In genomic region chr11:115247945-115248344, GRCm38 (mm10) we compare ENCODE assay signal across 25 mouse cellular contexts. TPM values are rescaled to one million over a fixed set of nuclear protein-coding genes. Genes with fewer than 3 reads are reported as not detected.
DNase-seq lines count a peak whose midpoint lies in the region; ATAC-seq and TF ChIP-seq lines count a peak whose summit lies in the region.
"Had no signal": no experiment of that assay in that cellular context is flagged by ENCODE, and none has a peak within 500 bp of the region (broad histone marks: within the 10 kb centered on the region; RNA-seq: fewer than 3 reads in every experiment).

No protein-coding gene starts in this region.

- 0 out of 2 replicates have a peak overlapping the region, but pooled peaks have one; percentile 3 for H3K9ac ChIP-seq in limb, embryonic 11.5 days (ENCODE audit: low read length)
- H3K9ac ChIP-seq: embryonic facial prominence, embryonic 12.5 days; forebrain, embryonic 12.5 days had no signal

- no peak for DNase-seq in cerebellum, adult 2 months
- no peak for DNase-seq in cerebellum, postnatal 10 days
- DNase-seq in limb, embryonic 11.5 days (ENCODE audit: low spot score): no peak
- DNase-seq in limb, embryonic 10.5 days (ENCODE audit: low spot score): no peak
- DNase-seq in G1E (ENCODE audit: low spot score): peak; percentile 25
- DNase-seq in gastrocnemius, adult 18-20 months (ENCODE audit: low spot score): no peak
- DNase-seq: adrenal gland, adult 8-10 months; adrenal gland, postnatal 14 days; adrenal gland, postnatal 36 days; cerebellum, adult 11-12 months; cerebellum, adult 8-10 months; cerebellum, adult 9-11 months; cerebellum, postnatal 25 days had no signal

- H3K27ac ChIP-seq in cerebellum, adult 2 months (ENCODE audit: insufficient read depth, low read length): peak overlapping the region; percentile 14; the same call in 1 of the 2 replicates
- H3K27ac ChIP-seq in limb, embryonic 11.5 days (replicated peaks; ENCODE audit: low read depth, low read length): no peak overlapping the region
- H3K27ac ChIP-seq in limb, embryonic 10.5 days: no peak overlapping the region
- H3K27ac ChIP-seq: embryonic facial prominence, embryonic 10.5 days; embryonic facial prominence, embryonic 12.5 days; forebrain, embryonic 10.5 days; forebrain, embryonic 12.5 days had no signal

- no peak for TF ChIP-seq CTCF in cerebellum, adult 2 months (IDR thresholded peaks at IDR 0.05; ENCODE audit: borderline replicate concordance, insufficient read depth, low read depth, low read length)
- no peak for TF ChIP-seq CTCF in G1E (IDR thresholded peaks at IDR 0.05; ENCODE audit: low read depth, low read length)

- H3K9me3 ChIP-seq in limb, embryonic 11.5 days (ENCODE audit: control insufficient read depth, low read length): no peaks in the 10 kb centered on the region
- no peaks in the 10 kb centered on the region for H3K9me3 ChIP-seq in limb, embryonic 10.5 days (replicated peaks)
- H3K9me3 ChIP-seq in G1E (replicated peaks): peaks cover 10% of the 10 kb centered on the region
- H3K9me3 ChIP-seq: embryonic facial prominence, embryonic 10.5 days; embryonic facial prominence, embryonic 12.5 days; forebrain, embryonic 10.5 days; forebrain, embryonic 12.5 days had no signal

- H3K4me1 ChIP-seq in cerebellum, adult 2 months (ENCODE audit: control insufficient read depth, insufficient read depth, low read length): peaks cover 65% of the 10 kb centered on the region
- peaks cover 32% of the 10 kb centered on the region for H3K4me1 ChIP-seq in limb, embryonic 11.5 days (ENCODE audit: control insufficient read depth, insufficient read depth, low read length)
- peaks cover 69% of the 10 kb centered on the region for H3K4me1 ChIP-seq in limb, embryonic 10.5 days
- peaks cover 25% of the 10 kb centered on the region for H3K4me1 ChIP-seq in G1E (ENCODE audit: insufficient read depth, low read depth, low read length)

- no peaks in the 10 kb centered on the region for H3K27me3 ChIP-seq in cerebellum, adult 2 months (ENCODE audit: control insufficient read depth, insufficient read depth, low read length)
- peaks cover 49% of the 10 kb centered on the region for H3K27me3 ChIP-seq in limb, embryonic 11.5 days (ENCODE audit: control insufficient read depth, insufficient read depth, low read length)
- H3K27me3 ChIP-seq in limb, embryonic 10.5 days (ENCODE audit: low read depth, poor library complexity, severe bottlenecking): peaks cover 100% of the 10 kb centered on the region
- H3K27me3 ChIP-seq in G1E (ENCODE audit: insufficient read depth, low read length): peaks cover 31% of the 10 kb centered on the region

- 60% methylated on average over 6 of the region's 6 CpGs for WGBS in cerebellum, adult 2 months
- 70% methylated on average over 6 of the region's 6 CpGs for WGBS in limb, embryonic 11.5 days
- WGBS in limb, embryonic 10.5 days: 77% methylated on average over 6 of the region's 6 CpGs

- no peaks in the 10 kb centered on the region for H3K36me3 ChIP-seq in limb, embryonic 11.5 days (ENCODE audit: control insufficient read depth, insufficient read depth, low read length)
- peaks cover 5% of the 10 kb centered on the region; the same call in 1 of the 2 replicates for H3K36me3 ChIP-seq in limb, embryonic 10.5 days
- H3K36me3 ChIP-seq in G1E (replicated peaks): peaks cover 40% of the 10 kb centered on the region

- no peak for ATAC-seq in limb, embryonic 11.5 days (ENCODE audit: insufficient number of reproducible peaks, low FRiP score, low TSS enrichment, low read depth)
- no peak for ATAC-seq in G1E (ENCODE audit: extremely low read depth, insufficient number of reproducible peaks, low FRiP score, poor library complexity, severe bottlenecking)
- ATAC-seq in megakaryocyte progenitor cell, adult 5-6 weeks (replicated peaks; ENCODE audit: poor library complexity): no peak
- ATAC-seq: activated CD4-positive, CD25-positive, alpha-beta regulatory T cell, adult 4 months; forebrain, embryonic 14.5 days; forebrain, embryonic 16.5 days had no signal

- TF ChIP-seq POLR2A in cerebellum, adult 2 months (IDR thresholded peaks at IDR 0.05; ENCODE audit: borderline replicate concordance, insufficient read depth, low read length): no peak

- H3K4me2 ChIP-seq in limb, embryonic 11.5 days (ENCODE audit: low read depth, severe bottlenecking): no peak overlapping the region; the same call in 1 of the 2 replicates
- H3K4me2 ChIP-seq: embryonic facial prominence, embryonic 12.5 days; forebrain, embryonic 12.5 days had no signal

- H3K4me3 ChIP-seq in cerebellum, adult 2 months (replicated peaks; ENCODE audit: insufficient read depth, low read depth, low read length): no peak overlapping the region
- no peak overlapping the region for H3K4me3 ChIP-seq in limb, embryonic 11.5 days (ENCODE audit: low read depth, low read length)
- no peak overlapping the region for H3K4me3 ChIP-seq in limb, embryonic 10.5 days
- H3K4me3 ChIP-seq in G1E (ENCODE audit: low read depth, low read length): no peak overlapping the region
- H3K4me3 ChIP-seq: embryonic facial prominence, embryonic 10.5 days; embryonic facial prominence, embryonic 12.5 days; forebrain, embryonic 10.5 days; forebrain, embryonic 12.5 days had no signal

RNA-seq across cellular contexts. Expression of gene Grin2c, which starts 19.1 kb away (rescaled TPM):
- polyA plus RNA-seq in cerebellum, adult 2 months (2012; rRNA removed): 249 and 283 TPM in 2 replicates
- 0.04 and 0.06 TPM in 2 replicates for polyA plus RNA-seq in limb, embryonic 11.5 days (2014; fragmentation: Nextera tagmentation; extraction: Ambion mirVana)
- polyA plus RNA-seq in limb, embryonic 10.5 days (2016; fragmentation: Nextera tagmentation; extraction: Ambion mirVana): 0.11 and 0.34 TPM in 2 replicates
- total RNA-seq in G1E (2014; fragmentation: Nextera tagmentation): 0.53 TPM in 1 of 2 replicates, not detected in the other
- total RNA-seq in G1E (2017): 0.06 TPM in 1 of 2 replicates, not detected in the other
- polyA plus RNA-seq in G1E (2012): not detected in 2 replicates
- total RNA-seq in gastrocnemius, adult 18-20 months (2021): under 1 TPM; 0.05 to 0.14 TPM
- total RNA-seq in megakaryocyte progenitor cell, adult 5-6 weeks (2015): not detected in 2 replicates
- total RNA-seq in megakaryocyte progenitor cell, adult 5-6 weeks (2017): not detected in 2 replicates
- total RNA-seq: MEL had no signal
- polyA plus RNA-seq: activated CD4-positive, CD25-positive, alpha-beta regulatory T cell, adult 4 months; C2C12; embryonic facial prominence, embryonic 14.5 days; forebrain, embryonic 10.5 days; forebrain, embryonic 12.5 days had no signal

RNA-seq across cellular contexts. Expression of gene Fdxr, which starts 28.9 kb away (rescaled TPM):
- 53.5 and 56.8 TPM in 2 replicates for polyA plus RNA-seq in cerebellum, adult 2 months (2012; rRNA removed)
- polyA plus RNA-seq in limb, embryonic 11.5 days (2014; fragmentation: Nextera tagmentation; extraction: Ambion mirVana): 10.2 and 15.6 TPM in 2 replicates
- 18.2 and 19.3 TPM in 2 replicates for polyA plus RNA-seq in limb, embryonic 10.5 days (2016; fragmentation: Nextera tagmentation; extraction: Ambion mirVana)
- 3.7 and 10.4 TPM in 2 replicates for total RNA-seq in G1E (2014; fragmentation: Nextera tagmentation)
- total RNA-seq in G1E (2017): 10.7 and 11.1 TPM in 2 replicates
- polyA plus RNA-seq in G1E (2012): 32.2 and 36.3 TPM in 2 replicates
- 1 to 10 TPM; 3.2 TPM for total RNA-seq in gastrocnemius, adult 18-20 months (2021)
- total RNA-seq in megakaryocyte progenitor cell, adult 5-6 weeks (2015): 9.1 and 9.8 TPM in 2 replicates
- 14.2 and 19.1 TPM in 2 replicates for total RNA-seq in megakaryocyte progenitor cell, adult 5-6 weeks (2017)

RNA-seq across cellular contexts. Expression of gene Fads6, which starts 49.5 kb away (rescaled TPM):
- polyA plus RNA-seq in cerebellum, adult 2 months (2012; rRNA removed): 57.3 and 63.7 TPM in 2 replicates
- polyA plus RNA-seq in limb, embryonic 11.5 days (2014; fragmentation: Nextera tagmentation; extraction: Ambion mirVana): 0.04 and 0.11 TPM in 2 replicates
- 0.06 and 0.13 TPM in 2 replicates for polyA plus RNA-seq in limb, embryonic 10.5 days (2016; fragmentation: Nextera tagmentation; extraction: Ambion mirVana)
- total RNA-seq in G1E (2014; fragmentation: Nextera tagmentation) (not detected in 2 replicates), G1E (2017) (0.06 and 0.38 TPM in 2 replicates)
- polyA plus RNA-seq in G1E (2012): not detected in 2 replicates
- total RNA-seq in gastrocnemius, adult 18-20 months (2021): 1 to 10 TPM; 4.7 to 6.0 TPM
- total RNA-seq in megakaryocyte progenitor cell, adult 5-6 weeks (2015): 0.30 and 0.71 TPM in 2 replicates
- total RNA-seq in megakaryocyte progenitor cell, adult 5-6 weeks (2017): 0.87 and 2.2 TPM in 2 replicates

RNA-seq across cellular contexts. Expression of gene Otop2, which starts 59.0 kb away (rescaled TPM):
- 0.65 and 0.97 TPM in 2 replicates for polyA plus RNA-seq in cerebellum, adult 2 months (2012; rRNA removed)
- not detected in 2 replicates for polyA plus RNA-seq in limb, embryonic 11.5 days (2014; fragmentation: Nextera tagmentation; extraction: Ambion mirVana)
- not detected in 2 replicates for polyA plus RNA-seq in limb, embryonic 10.5 days (2016; fragmentation: Nextera tagmentation; extraction: Ambion mirVana)
- not detected in 2 replicates for total RNA-seq in G1E (2014; fragmentation: Nextera tagmentation)
- total RNA-seq in G1E (2017): not detected in 2 replicates
- polyA plus RNA-seq in G1E (2012): not detected in 2 replicates
- total RNA-seq in gastrocnemius, adult 18-20 months (2021): not detected
- total RNA-seq in megakaryocyte progenitor cell, adult 5-6 weeks (2015): not detected in 2 replicates
- not detected in 2 replicates for total RNA-seq in megakaryocyte progenitor cell, adult 5-6 weeks (2017)
- total RNA-seq: adrenal gland, adult 18-20 months; adrenal gland, adult 8-10 months; adrenal gland, postnatal 14 days; adrenal gland, postnatal 36 days; MEL had no signal
- polyA plus RNA-seq: activated CD4-positive, CD25-positive, alpha-beta regulatory T cell, adult 4 months; C2C12; embryonic facial prominence, embryonic 10.5 days; embryonic facial prominence, embryonic 14.5 days; forebrain, embryonic 12.5 days; forebrain, embryonic 14.5 days had no signal

Comparison
In these comparisons a context has a peak if more than half of its experiments do, and no peak if none do; other contexts are left out.
1. RNA of gene Grin2c, which starts 19.1 kb away (polyA plus RNA-seq): 249 to 283 TPM in cerebellum, adult 2 months; 0.11 to 0.34 TPM in limb, embryonic 10.5 days, 0.04 to 0.06 TPM in limb, embryonic 11.5 days and not detected in G1E; every median in the first group is over 100 times any median in the second.
2. RNA of gene Fads6, which starts 49.5 kb away (polyA plus RNA-seq): 57.3 to 63.7 TPM in cerebellum, adult 2 months; 0.06 to 0.13 TPM in limb, embryonic 10.5 days, 0.04 to 0.11 TPM in limb, embryonic 11.5 days and not detected in G1E; every median in the first group is over 10 times any median in the second.